Mouse (Mus musculus) hindbrain, embryonic 15.5 days (tissue): Measurements from ENCODE around the gene Srxn1. TPM values are rescaled to one million over a fixed set of nuclear protein-coding genes. Genes with fewer than 3 reads are reported as not detected.
A peak's percentile ranks its signal among the peaks of the same experiment; 100 is the strongest.

ENCODE experiments used
- ATAC-seq: fragments of 200-750 bp; cut with Nextera tagmentation; 2 replicates; pipeline ENCODE4 v1.8.0; 2017; ENCODE audit warnings: low read depth, moderate number of reproducible peaks, moderate TSS enrichment; ENCODE audit not compliant: low FRiP score
- H3K27ac ChIP-seq: fragments of 300-500 bp; sonication (generic); replicated peaks from 2 replicates; pipeline ENCODE4 v1.5.1; 2015; ENCODE audit warnings: mild to moderate bottlenecking, inconsistent platforms
- H3K27me3 ChIP-seq: fragments of 300-500 bp; sonication (generic); 2 replicates; pipeline ENCODE4 v1.6.1; 2015; ENCODE audit warnings: control low read depth, inconsistent platforms
- H3K36me3 ChIP-seq: fragments of 300-500 bp; sonication (generic); 2 replicates; pipeline ENCODE4 v1.6.1; 2015; ENCODE audit warnings: control low read depth, inconsistent platforms
- H3K4me1 ChIP-seq: fragments of 300-500 bp; sonication (generic); replicated peaks from 2 replicates; pipeline ENCODE4 v1.6.1; 2015; ENCODE audit warnings: control low read depth, inconsistent platforms
- H3K4me2 ChIP-seq: fragments of 300-500 bp; sonication (generic); 2 replicates; pipeline ENCODE4 v1.6.1; 2015; ENCODE audit warnings: moderate library complexity, mild to moderate bottlenecking, inconsistent platforms
- H3K4me3 ChIP-seq: fragments of 300-500 bp; sonication (generic); 2 replicates; pipeline ENCODE4 v1.5.1; 2015; ENCODE audit warnings: mild to moderate bottlenecking, inconsistent platforms
- H3K9ac ChIP-seq: fragments of 300-500 bp; sonication (generic); 2 replicates; pipeline ENCODE4 v1.6.1; 2015; ENCODE audit warnings: inconsistent platforms
- H3K9me3 ChIP-seq: fragments of 300-500 bp; sonication (generic); 2 replicates; pipeline ENCODE4 v1.6.1; 2016; ENCODE audit warnings: control low read depth, inconsistent platforms
- WGBS: fragments of 180-500 bp; shearing (Covaris S2); methylation state at CpG from one replicate; pipeline ENCODE4 v1.1.7; 2015; 5-methylcytosine and 5-hydroxymethylcytosine counted together
- polyA plus RNA-seq: library from polyadenylated mRNA; unstranded; fragments of >200 nt; fragmentation: Nextera tagmentation; extraction: Ambion mirVana; gene quantifications from 2 replicates; pipeline ENCODE4 v1.2.1, GENCODE M21; 2015

Gene Srxn1
- polyA plus RNA-seq, 1 experiment from 2014 or later: 24.7 TPM

- 81% methylated on average over 3 of the region's 3 CpGs for WGBS
- no peaks in the 10 kb centered on the region for H3K27me3 ChIP-seq
- H3K36me3 ChIP-seq: no peaks in the 10 kb centered on the region
- H3K4me3 ChIP-seq: no peak overlapping the region
- no peak overlapping the region for H3K4me2 ChIP-seq
- ATAC-seq: no peak
- no peak overlapping the region for H3K27ac ChIP-seq
- H3K4me1 ChIP-seq: no peaks in the 10 kb centered on the region
- H3K9ac ChIP-seq: no peak overlapping the region
- H3K9me3 ChIP-seq: no peaks in the 10 kb centered on the region
These were observed 24.5 kb downstream of the Srxn1 start for GRCm38 (mm10) chr2:152129778-152130177.

GRCm38 (mm10) chr2:152132016-152132415 lies 26.7 kb downstream of the Srxn1 start:
- H3K4me1 ChIP-seq: no peaks in the 10 kb centered on the region
- H3K4me3 ChIP-seq: no peak overlapping the region
- 59% methylated on average over 9 of the region's 9 CpGs for WGBS
- H3K9ac ChIP-seq: no peak overlapping the region
- no peak for ATAC-seq
- H3K9me3 ChIP-seq: no peaks in the 10 kb centered on the region
- H3K4me2 ChIP-seq: no peak overlapping the region
- H3K27me3 ChIP-seq: no peaks in the 10 kb centered on the region
- H3K27ac ChIP-seq: no peak overlapping the region
- H3K36me3 ChIP-seq: no peaks in the 10 kb centered on the region

GRCm38 (mm10) chr2:152132691-152133090 lies 27.4 kb downstream of the Srxn1 start:
- 82% methylated on average over 8 of the region's 8 CpGs for WGBS
- Histone ChIP-seq H3K27ac (no peak overlapping the region), H3K4me3 (no peak overlapping the region), H3K4me1 (no peaks in the 10 kb centered on the region), H3K27me3 (no peaks in the 10 kb centered on the region), H3K4me2 (no peak overlapping the region), H3K36me3 (no peaks in the 10 kb centered on the region), H3K9ac (no peak overlapping the region), H3K9me3 (no peaks in the 10 kb centered on the region)
- no peak for ATAC-seq

GRCm38 (mm10) chr2:152139191-152139987 lies 34.1 kb downstream of the Srxn1 start:
- Histone ChIP-seq H3K4me2 (no peak overlapping the region), H3K9me3 (no peaks in the 10 kb centered on the region)
- 56% methylated on average over 10 of the region's 10 CpGs for WGBS

GRCm38 (mm10) chr2:152140941-152141340 lies 35.6 kb downstream of the Srxn1 start:
- no peaks in the 10 kb centered on the region for H3K36me3 ChIP-seq
- H3K4me2 ChIP-seq: no peak overlapping the region
- H3K27me3 ChIP-seq: peaks cover 27% of the 10 kb centered on the region
- no peak overlapping the region for H3K27ac ChIP-seq
- WGBS: 36% methylated on average over 11 of the region's 11 CpGs
- H3K4me1 ChIP-seq: peaks cover 36% of the 10 kb centered on the region
- H3K4me3 ChIP-seq: no peak overlapping the region
- no peaks in the 10 kb centered on the region for H3K9me3 ChIP-seq
- no peak overlapping the region for H3K9ac ChIP-seq
- ATAC-seq: no peak

More at GRCm38 (mm10) chr2:152139191-152139987, 34.1 kb downstream of the Srxn1 start:
- Histone ChIP-seq H3K9ac (no peak overlapping the region), H3K4me3 (no peak overlapping the region), H3K36me3 (no peaks in the 10 kb centered on the region), H3K27me3 (peaks cover 20% of the 10 kb centered on the region), H3K27ac (no peak overlapping the region), H3K4me1 (peaks cover 36% of the 10 kb centered on the region)
- no peak for ATAC-seq

- Histone ChIP-seq H3K27me3 (peaks cover 27% of the 10 kb centered on the region), H3K27ac (no peak overlapping the region), H3K9me3 (no peaks in the 10 kb centered on the region), H3K36me3 (no peaks in the 10 kb centered on the region), H3K9ac (no peak overlapping the region), H3K4me1 (peaks cover 36% of the 10 kb centered on the region), H3K4me2 (peak overlapping the region; percentile 73), H3K4me3 (no peak overlapping the region)
- no peak for ATAC-seq
- 61% methylated on average over 1 of the region's 1 CpGs for WGBS
These were observed 36.2 kb downstream of the Srxn1 start for GRCm38 (mm10) chr2:152141491-152141890.

GRCm38 (mm10) chr2:152142046-152142445 lies 36.7 kb downstream of the Srxn1 start:
- Histone ChIP-seq H3K4me3 (peak overlapping the region; percentile 12; the same call in 1 of the 2 replicates), H3K4me1 (peaks cover 36% of the 10 kb centered on the region), H3K4me2 (peak overlapping the region; percentile 73), H3K27me3 (peaks cover 27% of the 10 kb centered on the region), H3K9ac (no peak overlapping the region), H3K36me3 (no peaks in the 10 kb centered on the region), H3K9me3 (no peaks in the 10 kb centered on the region), H3K27ac (no peak overlapping the region)
- ATAC-seq: no peak
- under 1% methylated on average over 13 of the region's 13 CpGs for WGBS

GRCm38 (mm10) chr2:152142571-152142970 lies 37.3 kb downstream of the Srxn1 start:
- Histone ChIP-seq H3K4me1 (peaks cover 36% of the 10 kb centered on the region), H3K4me3 (peak overlapping the region; percentile 46), H3K9ac (no peak overlapping the region), H3K9me3 (no peaks in the 10 kb centered on the region), H3K27me3 (peaks cover 27% of the 10 kb centered on the region), H3K4me2 (peak overlapping the region; percentile 73), H3K27ac (no peak overlapping the region), H3K36me3 (no peaks in the 10 kb centered on the region)
- 2% methylated on average over 11 of the region's 11 CpGs for WGBS
- ATAC-seq: no peak

- H3K27ac ChIP-seq: no peak within 1 kb of the TSS
- WGBS: under 1% methylated on average over 113 of the region's 118 CpGs
These were observed 38.2 kb downstream of the Srxn1 start, which contains the start of gene Tcf15 for GRCm38 (mm10) chr2:152143279-152144157. Gene Tcf15 (plus strand): TSS chr2:152143561.

GRCm38 (mm10) chr2:152144158-152144450 lies 38.8 kb downstream of the Srxn1 start:
- Histone ChIP-seq H3K27me3 (peaks cover 27% of the 10 kb centered on the region), H3K4me1 (peaks cover 36% of the 10 kb centered on the region), H3K36me3 (no peaks in the 10 kb centered on the region), H3K4me3 (peak overlapping the region; percentile 46), H3K9me3 (no peaks in the 10 kb centered on the region), H3K4me2 (peak overlapping the region; percentile 73), H3K9ac (peak overlapping the region; percentile 35), H3K27ac (no peak overlapping the region)
- 21% methylated on average over 9 of the region's 9 CpGs for WGBS
- ATAC-seq: no peak

More at GRCm38 (mm10) chr2:152143279-152144157, 38.2 kb downstream of the Srxn1 start, which contains the start of gene Tcf15:
- H3K4me1 ChIP-seq: peaks cover 36% of the 10 kb centered on the region
- H3K9me3 ChIP-seq: no peaks in the 10 kb centered on the region
- H3K4me3 ChIP-seq: peak within 1 kb of the TSS; percentile 46
- H3K36me3 ChIP-seq: no peaks in the 10 kb centered on the region
- H3K9ac ChIP-seq: peak within 1 kb of the TSS; percentile 35
- H3K4me2 ChIP-seq: peak within 1 kb of the TSS; percentile 73
- peak; percentile 36; the same call in 1 of the 2 replicates for ATAC-seq
- peaks cover 27% of the 10 kb centered on the region for H3K27me3 ChIP-seq

GRCm38 (mm10) chr2:152144501-152144900 lies 39.2 kb downstream of the Srxn1 start:
- peaks cover 36% of the 10 kb centered on the region for H3K4me1 ChIP-seq
- H3K4me2 ChIP-seq: peak overlapping the region; percentile 73
- no peaks in the 10 kb centered on the region for H3K9me3 ChIP-seq
- H3K4me3 ChIP-seq: no peak overlapping the region
- H3K9ac ChIP-seq: no peak overlapping the region
- whole genome bisulfite sequencing: 68% methylated on average over 5 of the region's 5 CpGs
- no peak overlapping the region for H3K27ac ChIP-seq
- ATAC-seq: no peak
- no peaks in the 10 kb centered on the region for H3K36me3 ChIP-seq
- peaks cover 27% of the 10 kb centered on the region for H3K27me3 ChIP-seq

GRCm38 (mm10) chr2:152145711-152146110 lies 40.4 kb downstream of the Srxn1 start:
- H3K27me3 ChIP-seq: peaks cover 27% of the 10 kb centered on the region
- H3K9me3 ChIP-seq: no peaks in the 10 kb centered on the region
- no peaks in the 10 kb centered on the region for H3K36me3 ChIP-seq
- H3K4me3 ChIP-seq: no peak overlapping the region
- H3K9ac ChIP-seq: no peak overlapping the region
- peaks cover 35% of the 10 kb centered on the region for H3K4me1 ChIP-seq
- H3K27ac ChIP-seq: no peak overlapping the region
- no peak for ATAC-seq
- 75% methylated on average over 2 of the region's 2 CpGs for WGBS
- no peak overlapping the region for H3K4me2 ChIP-seq
